Mouse (Mus musculus): ENCODE measurements at regions not wholly inside any gene's neighbourhood (a gene's known extent, or its start where the extent isn't known, plus 50 kb on each side); places are given as distances from the start of the nearest gene placed in this dataset.

- peak; percentile 3 for DNase-seq (ENCODE audit: low read depth, low spot score)
Measured at GRCm38 (mm10) chrX:7474831-7475230, 98.6 kb upstream of the Foxp3 start.

- DNase-seq (ENCODE audit: low read depth, low spot score) = peak; percentile 78
Measured at GRCm38 (mm10) chrX:7473814-7474213, 98.2 kb upstream of the Usp27x start.

GRCm38 (mm10) chrX:7469801-7470200 lies 94.2 kb upstream of the Usp27x start:
- DNase-seq (ENCODE audit: low read depth, low spot score) = no peak

- DNase-seq (ENCODE audit: low read depth, low spot score) = peak; percentile 24
Measured at GRCm38 (mm10) chrX:7467985-7468384, 92.4 kb upstream of the Usp27x start.

- peak; percentile 64 for DNase-seq (ENCODE audit: low read depth, low spot score)
Measured at GRCm38 (mm10) chrX:7456851-7457250, 81.2 kb upstream of the Usp27x start.

- no peak for DNase-seq (ENCODE audit: low read depth, low spot score)
Measured at GRCm38 (mm10) chrX:7445035-7445434, 69.4 kb upstream of the Usp27x start.

- DNase-seq (ENCODE audit: low read depth, low spot score) = no peak
Measured at GRCm38 (mm10) chrX:7444583-7444982, 69.0 kb upstream of the Usp27x start.

GRCm38 (mm10) chrX:7443996-7444421 lies 68.4 kb upstream of the Usp27x start:
- no peak for DNase-seq (ENCODE audit: low read depth, low spot score)

- peak; percentile 55 for DNase-seq (ENCODE audit: low read depth, low spot score)
Measured at GRCm38 (mm10) chrX:7435375-7436042, 59.9 kb upstream of the Usp27x start.

- peak; percentile 81 for DNase-seq (ENCODE audit: low read depth, low spot score)
Measured at GRCm38 (mm10) chrX:7434268-7434667, 58.6 kb upstream of the Usp27x start.

GRCm38 (mm10) chrX:7430456-7430855 lies 54.8 kb upstream of the Usp27x start:
- DNase-seq (ENCODE audit: low read depth, low spot score) = no peak

GRCm38 (mm10) chrX:7429524-7429865 lies 53.9 kb upstream of the Usp27x start:
- peak; percentile 72 for DNase-seq (ENCODE audit: low read depth, low spot score)

- peak; percentile 94 for DNase-seq (ENCODE audit: low read depth, low spot score)
Measured at GRCm38 (mm10) chrX:7428621-7429523, 53.2 kb upstream of the Usp27x start.

Data from 3T3-L1 (cell line).